Mouse (Mus musculus): ENCODE measurements around the gene Rnf121. TPM values are rescaled to one million over a fixed set of nuclear protein-coding genes. Genes with fewer than 3 reads are reported as not detected.

Gene Rnf121
- total RNA-seq, 2 experiments from 2014 or later, result 20.4 to 24.3 TPM

GRCm38 (mm10) chr7:102011855-102012254 is 53.4 kb downstream of the Rnf121 start:
- intact Hi-C loops (cut with DNase I), result no loop called here
- no peak for DNase-seq

- intact Hi-C loops (cut with DNase I), result no loop called here
- no peak for DNase-seq
Measured at GRCm38 (mm10) chr7:102006520-102006919, 58.7 kb downstream of the Rnf121 start.

GRCm38 (mm10) chr7:102000921-102001630 is 64.2 kb downstream of the Rnf121 start:
- DNase-seq, result peak; percentile 67
- intact Hi-C loops (cut with DNase I), result no loop called here

DNA sequence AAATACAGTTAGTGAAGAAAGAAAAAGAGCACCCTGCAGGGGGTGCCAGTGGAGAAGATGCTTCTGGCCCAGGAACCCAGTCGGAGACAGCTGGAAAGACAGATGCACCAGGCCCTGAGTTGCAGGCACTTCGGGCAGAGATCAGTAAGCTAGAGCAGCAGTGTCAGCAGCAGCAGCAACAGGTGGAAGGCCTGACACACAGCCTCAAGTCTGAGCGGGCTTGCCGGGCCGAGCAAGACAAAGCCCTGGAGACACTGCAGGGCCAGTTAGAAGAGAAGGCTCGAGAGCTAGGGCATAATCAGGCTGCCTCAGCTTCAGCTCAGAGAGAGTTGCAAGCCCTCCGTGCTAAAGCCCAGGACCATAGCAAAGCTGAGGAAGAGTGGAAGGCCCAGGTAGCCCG is 65.0 kb downstream of the Rnf121 start:
- intact Hi-C loops (cut with DNase I), result no loop called here
- no peak for DNase-seq

GRCm38 (mm10) chr7:101999461-102000151 is 65.7 kb downstream of the Rnf121 start:
- intact Hi-C loops (cut with DNase I), result loop anchor here (2.0 to 5.0 kb wide), 2 partner anchors 65 to 78 kb away; partner anchors contain the start of genes Rnf121, Xndc1 and Xntrpc
- no peak for DNase-seq

- DNase-seq, result peak; percentile 89 to 93
- intact Hi-C loops (cut with DNase I), result loop anchor here (2.0 to 5.0 kb wide), 2 partner anchors 66 to 79 kb away; partner anchors contain the start of genes Rnf121, Xndc1 and Xntrpc
Measured at GRCm38 (mm10) chr7:101998194-101998927, 66.9 kb downstream of the Rnf121 start.

- intact Hi-C loops (cut with DNase I), result no loop called here
- DNase-seq, result no peak
Measured at GRCm38 (mm10) chr7:101994241-101994640, 71.0 kb downstream of the Rnf121 start.

DNA sequence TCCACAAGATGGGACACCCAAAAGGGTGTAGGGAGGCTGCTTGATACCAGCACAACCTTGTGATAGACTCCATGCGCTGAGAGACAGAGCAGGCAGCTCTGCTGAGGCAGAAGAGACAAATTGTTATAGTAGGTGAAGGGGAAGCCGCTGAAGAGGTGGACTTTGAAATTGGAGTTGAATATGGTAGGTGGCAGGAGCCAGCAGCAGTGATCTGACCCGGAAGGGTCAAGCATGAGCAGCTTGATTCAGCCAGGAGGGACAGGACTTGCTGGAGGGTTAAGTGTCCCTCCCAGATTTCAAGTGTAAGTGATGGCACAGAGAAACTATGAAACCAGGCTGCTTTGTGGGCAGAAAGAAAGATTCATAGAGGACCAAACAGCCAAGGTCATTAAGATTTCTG is 80.2 kb downstream of the Rnf121 start:
- DNase-seq, result no peak
- intact Hi-C loops (cut with DNase I), result no loop called here

DNA sequence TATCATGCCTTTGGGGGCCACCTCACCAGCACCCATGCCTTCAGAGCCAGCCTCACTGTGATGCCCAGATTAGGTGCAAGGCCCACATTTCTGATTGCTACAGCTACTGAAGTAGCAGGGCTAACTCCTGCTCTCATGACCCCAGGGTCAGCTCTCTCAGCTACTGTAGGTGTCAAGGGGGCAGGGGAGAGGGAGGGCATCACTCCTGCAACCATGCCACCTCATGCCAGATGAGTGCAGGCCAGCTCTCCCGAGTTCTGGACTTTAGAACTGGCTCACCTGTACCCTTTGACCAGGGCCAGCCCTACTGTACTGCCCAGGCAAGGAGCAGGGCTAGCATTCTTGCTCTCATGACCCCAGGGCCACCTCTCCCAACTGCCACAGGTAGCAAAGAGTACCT is 82.5 kb downstream of the Rnf121 start:
- intact Hi-C loops (cut with DNase I), result no loop called here
- no peak for DNase-seq

DNA sequence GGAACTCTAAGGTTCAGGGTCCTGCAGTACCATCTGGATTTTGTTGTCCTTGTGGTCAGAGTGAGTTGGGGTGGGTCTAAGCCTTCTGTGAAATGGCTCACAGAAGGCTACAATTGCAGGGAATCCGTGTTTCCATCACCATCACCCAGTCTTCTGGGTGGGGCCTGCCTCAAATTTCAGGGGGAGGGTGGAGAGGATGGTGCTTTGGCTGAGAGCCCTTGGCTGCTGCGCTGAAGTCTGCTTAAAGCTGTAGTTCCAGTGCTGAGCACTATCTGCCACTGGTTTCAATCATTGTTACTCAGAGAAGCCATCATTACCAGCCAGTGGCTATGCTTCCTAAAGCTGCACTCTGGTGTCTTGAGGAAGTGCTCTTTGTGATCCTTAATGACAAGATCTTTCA is 90.8 kb downstream of the Rnf121 start:
- DNase-seq, result peak; percentile 59 to 65

DNA sequence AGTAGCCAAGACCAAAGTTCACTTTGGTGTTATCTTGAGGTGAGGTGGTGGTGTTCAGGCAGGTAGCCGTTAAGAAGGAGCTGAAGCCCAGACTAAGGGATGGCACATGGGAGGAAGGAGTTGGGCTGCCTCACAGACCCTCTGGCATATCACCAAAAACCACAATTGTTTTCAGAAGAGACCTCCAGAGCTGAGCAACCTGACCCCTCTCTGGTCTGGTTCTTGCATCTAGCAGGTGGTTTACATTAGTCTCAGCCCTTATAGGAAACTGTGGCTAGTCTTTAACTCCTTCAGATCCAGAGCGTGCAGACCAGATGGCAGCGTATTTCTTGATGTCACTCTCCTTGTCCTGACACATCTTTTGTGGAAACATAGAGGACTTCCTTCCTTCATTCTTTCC is 91.5 kb downstream of the Rnf121 start:
- DNase-seq, result no peak
- intact Hi-C loops (cut with DNase I), result loop anchor here (5.0 kb wide), 1 partner anchor 66 kb away; the partner anchor contains the start of genes Lamtor1 and Tomt

More for the DNA sequence above, 90.8 kb downstream of the Rnf121 start:
- intact Hi-C loops (cut with DNase I), result loop anchor here (5.0 kb wide), 1 partner anchor 67 kb away; the partner anchor contains the start of genes Lamtor1 and Tomt

- DNase-seq, result no peak
- intact Hi-C loops (cut with DNase I), result loop anchor here (5.0 kb wide), 1 partner anchor 64 kb away; the partner anchor contains the start of genes Lamtor1 and Tomt
Measured at GRCm38 (mm10) chr7:101971721-101972120, 93.5 kb downstream of the Rnf121 start.

GRCm38 (mm10) chr7:101970821-101971461 is 94.3 kb downstream of the Rnf121 start:
- peak; percentile 87 to 89 for DNase-seq
- intact Hi-C loops (cut with DNase I), result loop anchor here (5.0 kb wide), 1 partner anchor 64 kb away; the partner anchor contains the start of genes Lamtor1 and Tomt

- peak; percentile 93 to 95 for DNase-seq
- intact Hi-C loops (cut with DNase I), result loop anchor here (5.0 kb wide), 1 partner anchor 63 kb away; the partner anchor contains the start of genes Lamtor1 and Tomt
Measured at GRCm38 (mm10) chr7:101970429-101970775, 94.9 kb downstream of the Rnf121 start.

- peak; percentile 86 to 92 for DNase-seq
- intact Hi-C loops (cut with DNase I), result loop anchor here (2.0 to 5.0 kb wide), 2 partner anchors 35 to 63 kb away; partner anchors contain the start of genes Lamtor1, Numa1 and Tomt
Measured at GRCm38 (mm10) chr7:101969694-101970428, 95.4 kb downstream of the Rnf121 start.
